Comparison of ENCODE assay signal across 8 mouse cellular contexts in the genomic region with DNA sequence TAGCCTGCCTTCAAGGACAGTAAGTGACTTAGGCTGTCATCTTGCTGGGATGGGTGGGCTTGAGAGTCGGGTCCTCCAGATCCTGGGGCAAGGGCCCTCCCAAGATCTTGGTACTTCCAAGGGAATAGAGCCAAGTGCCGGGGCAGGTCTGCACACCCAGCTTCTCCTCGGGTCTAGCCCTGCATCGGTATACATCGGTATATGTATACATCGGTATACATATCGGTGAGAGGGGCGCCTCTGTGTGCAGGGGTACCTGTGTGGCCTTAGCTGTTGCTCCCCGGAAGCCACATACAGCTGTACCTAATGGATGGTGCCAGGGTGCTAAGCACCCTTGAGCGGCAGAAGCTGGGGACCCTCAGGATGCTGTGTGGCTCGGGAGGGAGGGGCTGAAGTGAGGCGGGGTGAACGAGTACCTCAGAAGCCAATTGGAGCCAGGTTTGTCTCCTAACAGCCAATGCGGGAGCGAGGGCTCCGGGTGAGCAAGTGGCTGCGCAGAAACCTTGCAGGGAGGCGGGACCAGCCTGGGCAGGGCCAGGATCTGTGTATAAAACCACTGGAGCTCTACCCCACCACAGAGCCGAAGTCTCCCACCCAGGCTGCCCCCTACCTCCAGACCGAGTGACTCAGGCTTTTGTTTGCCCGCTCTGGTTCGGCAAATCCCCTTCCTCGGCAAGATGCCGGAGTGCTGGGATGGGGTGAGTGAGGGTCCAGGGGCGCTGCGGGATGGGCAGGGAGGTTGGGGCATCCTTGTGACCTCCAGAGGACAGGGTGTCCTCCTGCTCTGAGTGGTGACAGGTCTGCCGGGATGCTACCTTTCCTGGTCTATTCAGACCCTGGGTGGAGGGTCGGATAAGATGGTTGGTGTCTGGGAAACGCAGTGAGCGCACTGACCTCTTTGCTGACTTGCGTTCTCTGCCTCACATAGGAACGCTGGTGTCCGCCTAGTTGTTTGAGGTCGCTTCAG. TPM values are rescaled to one million over a fixed set of nuclear protein-coding genes. Genes with fewer than 3 reads are reported as not detected.
DNase-seq lines count a peak whose midpoint lies in the region; ATAC-seq lines count a peak whose summit lies in the region.

No protein-coding gene starts in this region.

- peak overlapping the region; percentile 98 for H3K4me2 ChIP-seq in embryonic facial prominence, embryonic 15.5 days (replicated peaks)
- peak overlapping the region; percentile 96 for H3K4me2 ChIP-seq in limb, embryonic 12.5 days
- H3K4me2 ChIP-seq in midbrain, embryonic 13.5 days (replicated peaks), result peak overlapping the region; percentile 96

- peaks cover 13% of the 10 kb centered on the region for H3K27me3 ChIP-seq in embryonic facial prominence, embryonic 15.5 days
- H3K27me3 ChIP-seq in limb, embryonic 12.5 days, result peaks cover 29% of the 10 kb centered on the region
- H3K27me3 ChIP-seq in midbrain, embryonic 13.5 days, result peaks cover 15% of the 10 kb centered on the region; the same call in 1 of the 2 replicates

- H3K4me1 ChIP-seq in embryonic facial prominence, embryonic 15.5 days, result peaks cover 18% of the 10 kb centered on the region
- H3K4me1 ChIP-seq in limb, embryonic 12.5 days (replicated peaks), result peaks cover 18% of the 10 kb centered on the region
- H3K4me1 ChIP-seq in midbrain, embryonic 13.5 days (replicated peaks), result peaks cover 55% of the 10 kb centered on the region

- WGBS in embryonic facial prominence, embryonic 15.5 days, result 2% methylated on average over 34 of the region's 34 CpGs
- WGBS in limb, embryonic 12.5 days, result 2% methylated on average over 34 of the region's 34 CpGs
- WGBS in midbrain, embryonic 13.5 days, result 2% methylated on average over 34 of the region's 34 CpGs

- H3K4me3 ChIP-seq in embryonic facial prominence, embryonic 15.5 days (replicated peaks), result peak overlapping the region; percentile 62
- H3K4me3 ChIP-seq in limb, embryonic 12.5 days (replicated peaks), result peak overlapping the region; percentile 61
- peak overlapping the region; percentile 84 for H3K4me3 ChIP-seq in midbrain, embryonic 13.5 days (replicated peaks)

- H3K27ac ChIP-seq in embryonic facial prominence, embryonic 15.5 days (replicated peaks), result peak overlapping the region; percentile 13; the same call in 1 of the 2 replicates
- H3K27ac ChIP-seq in limb, embryonic 12.5 days, result no peak overlapping the region
- peak overlapping the region; percentile 83 for H3K27ac ChIP-seq in midbrain, embryonic 13.5 days

- peak; percentile 93 for ATAC-seq in embryonic facial prominence, embryonic 15.5 days (ENCODE audit: insufficient number of reproducible peaks, low FRiP score, low TSS enrichment, low read depth)
- ATAC-seq in limb, embryonic 12.5 days (ENCODE audit: insufficient number of reproducible peaks, insufficient read depth, low FRiP score, low TSS enrichment, low read depth), result peak; percentile 93
- ATAC-seq in midbrain, embryonic 13.5 days, result peak; percentile 95

- H3K9ac ChIP-seq in embryonic facial prominence, embryonic 15.5 days, result peak overlapping the region; percentile 47
- peak overlapping the region; percentile 65 for H3K9ac ChIP-seq in limb, embryonic 12.5 days (replicated peaks)
- H3K9ac ChIP-seq in midbrain, embryonic 13.5 days (replicated peaks), result peak overlapping the region; percentile 88

- no peaks in the 10 kb centered on the region for H3K9me3 ChIP-seq in embryonic facial prominence, embryonic 15.5 days (replicated peaks)
- no peaks in the 10 kb centered on the region for H3K9me3 ChIP-seq in limb, embryonic 12.5 days
- H3K9me3 ChIP-seq in midbrain, embryonic 13.5 days, result no peaks in the 10 kb centered on the region

- no peaks in the 10 kb centered on the region for H3K36me3 ChIP-seq in embryonic facial prominence, embryonic 15.5 days
- 0 out of 2 replicates have a peak, but pooled peaks cover 3% of the 10 kb centered on the region for H3K36me3 ChIP-seq in limb, embryonic 12.5 days
- H3K36me3 ChIP-seq in midbrain, embryonic 13.5 days, result peaks cover 18% of the 10 kb centered on the region

- peak; percentile 71 for DNase-seq in A20 (ENCODE audit: low read depth, low spot score)
- peak; percentile 49 to 71 for DNase-seq in adrenal gland, postnatal 4 days (ENCODE audit: low spot score in 2 of 2)
- peak; percentile 75 to 79 for DNase-seq in heart, adult 9 months (ENCODE audit: low spot score in 2 of 2)
- DNase-seq in kidney, adult 8-10 months, result peak; percentile 43 to 49
- DNase-seq in spleen, postnatal 14 days (ENCODE audit: low spot score in 2 of 2), result peak; percentile 25 to 38

RNA-seq across cellular contexts. Expression of a gene that starts 12.9 kb away (rescaled TPM):
- 10 to 100 TPM; 26.0 to 28.7 TPM for total RNA-seq in adrenal gland, postnatal 4 days (2021)
- polyA plus RNA-seq in embryonic facial prominence, embryonic 15.5 days (2015; fragmentation: Nextera tagmentation; extraction: Ambion mirVana), result 18.0 and 22.5 TPM in 2 replicates
- polyA plus RNA-seq in limb, embryonic 12.5 days (2016; fragmentation: Nextera tagmentation; extraction: Ambion mirVana), result 17.9 and 18.2 TPM in 2 replicates
- polyA plus RNA-seq in midbrain, embryonic 13.5 days (2015; fragmentation: Nextera tagmentation; extraction: Ambion mirVana), result 22.1 and 23.6 TPM in 2 replicates

RNA-seq across cellular contexts. Expression of a gene that starts 26.0 kb away (rescaled TPM):
- 10 to 100 TPM; 31.5 to 43.8 TPM for total RNA-seq in adrenal gland, postnatal 4 days (2021)
- 27.5 and 28.7 TPM in 2 replicates for polyA plus RNA-seq in embryonic facial prominence, embryonic 15.5 days (2015; fragmentation: Nextera tagmentation; extraction: Ambion mirVana)
- polyA plus RNA-seq in limb, embryonic 12.5 days (2016; fragmentation: Nextera tagmentation; extraction: Ambion mirVana), result 13.1 and 14.0 TPM in 2 replicates
- 159 and 168 TPM in 2 replicates for polyA plus RNA-seq in midbrain, embryonic 13.5 days (2015; fragmentation: Nextera tagmentation; extraction: Ambion mirVana)
